Mouse (Mus musculus): Measurements from ENCODE around the gene Zfp280d.

DNA sequence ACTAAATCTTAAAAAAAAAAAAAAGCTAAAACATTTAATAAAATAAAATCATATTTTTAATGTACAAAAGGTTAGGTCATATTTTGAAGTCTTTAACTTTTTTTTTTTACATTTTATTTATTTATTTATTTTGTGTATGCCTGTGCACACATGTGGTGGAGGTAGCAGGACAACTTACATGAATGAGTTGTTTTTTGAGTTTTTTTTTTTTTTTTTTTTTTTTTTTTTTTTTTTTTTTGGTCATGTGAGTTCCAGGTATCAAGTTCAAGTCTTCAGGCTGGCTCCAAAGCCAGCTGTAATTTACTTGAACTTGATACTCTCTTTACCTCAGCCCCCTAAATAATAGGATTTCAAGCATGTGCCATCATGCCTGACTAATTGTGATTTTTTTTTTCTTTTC, 19.4 kb downstream of the Zfp280d start:
- TF ChIP-seq CTCF (IDR thresholded peaks at IDR 0.05; ENCODE audit: extremely low read depth, insufficient read length, insufficient replicate concordance, low read depth, low read length) (no peak), POLR2A (IDR thresholded peaks at IDR 0.05; ENCODE audit: low read depth, low read length) (no peak)
